Mouse (Mus musculus) WW6 (cell line): Measurements from ENCODE around the gene Ank2.
"Not testable (repeated sequence)": the region's sequence is repeated elsewhere in the genome, so short reads cannot be mapped to it uniquely, and the experiment has no call there.

ENCODE experiments used
- DNase-seq: peaks from one replicate; pipeline ENCODE4 v3.0.0-alpha.2; 2013; ENCODE audit warnings: low read depth, low spot score

The Ank2 gene

DNA sequence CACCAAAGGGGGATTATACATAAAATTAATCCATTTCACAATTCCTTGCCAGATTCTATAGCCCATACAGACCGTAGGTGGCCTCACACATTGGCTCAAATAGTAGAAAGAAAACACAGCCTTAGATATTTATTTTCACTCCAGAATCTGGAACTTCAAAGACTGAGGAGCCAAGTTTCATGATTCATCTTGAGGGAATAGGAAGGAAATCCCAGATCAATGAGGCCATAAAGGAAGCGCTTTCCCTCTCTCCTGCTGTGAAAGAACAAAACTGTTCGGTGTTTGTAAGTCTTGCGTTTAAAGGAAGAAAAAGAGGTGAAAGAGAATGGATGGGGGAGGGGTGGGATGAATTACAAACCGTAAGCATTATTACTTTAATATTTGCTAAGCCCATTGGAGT lies 137.8 kb downstream of the Ank2 start:
- no peak for DNase-seq

DNA sequence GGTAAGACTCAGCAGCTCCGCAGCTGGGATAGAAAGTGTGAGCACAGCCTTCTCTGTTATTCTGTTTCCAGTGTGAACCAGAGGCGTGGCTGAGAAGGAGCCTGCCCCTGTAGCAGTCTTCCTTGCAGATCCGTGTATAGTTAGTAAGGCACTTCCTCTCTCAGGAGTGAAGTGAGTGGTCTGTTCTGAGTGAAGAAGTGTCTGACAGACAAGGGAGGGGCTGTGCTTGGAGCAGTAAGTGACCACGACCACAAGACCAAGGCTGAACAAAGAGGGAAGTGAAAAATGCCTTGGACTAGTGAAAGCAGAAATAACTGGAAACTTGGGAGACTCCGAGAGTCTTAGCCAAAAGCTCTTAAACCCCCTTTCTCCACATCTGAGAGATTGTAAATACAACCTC lies 143.9 kb downstream of the Ank2 start:
- DNase-seq: no peak

DNA sequence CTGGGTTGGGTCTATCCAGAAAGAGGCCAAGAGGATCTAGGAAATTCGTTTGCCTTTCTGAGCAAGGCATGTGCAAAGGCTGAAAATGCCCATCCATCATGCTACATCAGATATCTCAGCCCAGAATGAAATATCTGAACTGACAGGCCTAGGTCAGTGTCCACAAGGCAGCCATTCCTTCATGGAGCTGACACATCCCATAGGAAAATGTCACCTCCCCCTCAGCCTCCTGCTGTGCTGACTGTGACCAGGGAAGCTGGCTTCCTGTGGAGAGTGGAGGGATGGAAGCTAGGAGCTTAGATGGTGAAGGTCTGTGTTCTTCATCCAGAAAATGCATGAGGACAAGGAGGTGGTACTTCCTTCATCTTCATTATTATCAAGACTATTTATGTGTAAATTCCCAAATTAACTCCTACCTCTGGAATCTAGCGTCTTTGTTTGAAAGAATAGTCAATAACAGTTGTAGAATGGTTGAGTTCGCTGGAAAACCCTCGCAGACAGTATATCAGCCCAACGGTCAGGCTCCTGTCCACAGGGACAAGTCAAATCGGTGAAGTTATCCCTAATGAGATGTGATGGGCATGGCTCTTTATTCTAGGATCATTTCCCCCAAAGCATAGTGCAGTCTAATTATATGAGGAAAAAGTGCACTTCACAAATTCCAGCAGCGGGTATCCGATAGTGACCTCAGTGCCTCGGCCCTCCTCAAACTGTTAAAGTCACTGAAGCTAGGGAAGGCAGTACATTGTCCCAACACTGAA lies 148.4 kb downstream of the Ank2 start:
- no peak for DNase-seq

DNA sequence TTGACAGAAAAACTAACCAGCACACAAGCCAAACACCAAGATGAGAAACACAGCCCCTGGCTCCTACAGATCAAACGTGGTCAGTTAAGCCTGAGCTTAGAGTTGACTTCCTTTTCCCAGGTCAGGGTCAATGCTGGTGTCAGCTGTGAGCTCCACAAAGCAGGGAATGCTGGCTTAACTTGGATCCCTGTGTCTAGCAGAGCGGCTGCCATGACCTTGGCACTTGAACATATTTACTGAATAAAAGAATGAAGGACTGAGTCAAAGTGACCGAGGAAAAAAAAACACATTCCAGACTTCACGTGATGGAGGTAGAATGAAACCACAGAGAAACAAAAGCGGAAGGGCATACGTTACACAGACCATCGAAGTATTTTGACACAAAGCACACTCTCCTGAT lies 150.2 kb downstream of the Ank2 start:
- no peak for DNase-seq

DNA sequence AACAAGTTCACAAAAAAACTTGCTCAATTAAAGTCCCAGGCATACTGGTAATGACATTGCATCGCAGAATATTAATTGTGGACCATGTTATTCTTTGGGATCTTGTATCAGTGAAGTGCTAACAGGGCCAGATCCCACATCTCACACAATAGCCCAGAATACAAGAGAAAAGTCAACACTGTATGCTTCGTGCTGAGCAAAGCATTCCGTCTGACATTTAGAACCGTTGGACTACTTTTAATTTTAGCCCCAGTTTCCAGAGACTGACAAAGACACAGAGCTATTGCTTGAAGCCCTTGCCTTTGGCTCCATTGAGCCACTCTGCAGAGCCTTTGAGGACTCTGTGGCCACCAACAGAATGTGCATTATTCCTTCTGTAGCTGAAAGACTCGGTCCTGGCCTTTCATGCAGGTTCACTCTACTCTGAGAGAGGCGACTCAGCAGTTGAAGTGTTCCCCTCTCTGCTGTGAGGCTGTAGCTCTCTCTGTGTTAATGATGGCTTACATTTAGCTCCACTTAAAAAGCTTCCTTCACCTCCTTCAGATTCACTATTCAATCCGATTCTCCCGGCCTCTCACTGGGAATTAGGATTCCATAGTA lies 153.2 kb downstream of the Ank2 start:
- no peak for DNase-seq

DNA sequence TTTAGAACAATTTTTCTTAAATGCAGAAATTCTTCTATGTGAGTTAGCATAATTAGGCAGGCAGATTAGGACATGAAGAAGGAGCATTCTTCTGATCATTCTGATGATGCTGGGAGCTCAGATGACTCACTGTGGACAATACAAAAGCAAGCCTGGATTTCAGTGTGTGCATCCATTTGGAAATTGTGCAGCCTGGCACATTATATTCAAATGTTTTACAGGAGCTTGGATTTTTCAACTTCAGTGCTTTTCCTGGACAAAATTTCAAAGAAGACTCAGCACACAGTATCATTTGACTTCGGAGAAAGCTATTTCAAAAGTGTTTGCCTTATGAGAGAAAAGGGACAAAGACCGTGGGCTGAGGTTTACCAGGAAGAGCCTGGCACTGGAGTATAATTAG lies 157.8 kb downstream of the Ank2 start:
- DNase-seq: no peak

DNA sequence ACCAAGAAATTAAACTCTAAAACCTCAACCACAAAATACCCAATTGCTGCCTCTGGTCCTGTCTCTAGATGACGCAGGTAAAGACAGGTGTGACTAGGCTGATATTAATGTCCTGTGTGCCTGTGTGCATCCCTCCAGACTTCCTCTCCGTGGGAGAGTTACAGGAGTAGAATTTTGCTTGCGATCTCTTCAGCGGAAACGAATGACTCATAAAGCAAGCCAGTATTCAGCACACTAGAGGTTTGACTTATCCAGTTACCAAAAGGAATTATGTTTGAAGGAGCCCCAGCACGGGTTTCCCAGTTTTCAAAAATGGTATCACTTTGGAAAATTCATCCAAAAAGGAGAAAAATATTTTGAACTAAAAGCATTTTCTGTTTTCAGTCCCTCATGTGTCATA lies 164.3 kb downstream of the Ank2 start:
- no peak for DNase-seq

DNA sequence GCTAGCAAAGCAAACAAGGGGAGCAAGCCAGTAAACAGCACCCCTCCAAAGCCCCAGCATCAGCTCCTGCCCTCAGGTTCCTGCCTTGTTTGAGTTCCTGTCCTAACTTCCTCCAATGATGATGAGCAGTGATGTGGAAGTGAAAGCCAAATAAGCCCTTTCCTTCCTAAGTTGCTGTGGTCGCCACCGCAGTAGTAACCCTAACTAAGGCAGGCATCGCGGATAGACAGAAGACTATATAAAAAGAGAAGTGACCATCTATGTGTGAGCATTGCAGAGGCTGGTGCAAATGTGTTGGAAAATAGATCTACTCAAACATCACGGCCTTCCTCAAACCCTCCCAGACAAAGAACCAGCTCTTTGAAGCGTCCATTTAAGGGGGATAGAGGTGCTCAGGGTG lies 167.6 kb downstream of the Ank2 start:
- DNase-seq: no peak

DNA sequence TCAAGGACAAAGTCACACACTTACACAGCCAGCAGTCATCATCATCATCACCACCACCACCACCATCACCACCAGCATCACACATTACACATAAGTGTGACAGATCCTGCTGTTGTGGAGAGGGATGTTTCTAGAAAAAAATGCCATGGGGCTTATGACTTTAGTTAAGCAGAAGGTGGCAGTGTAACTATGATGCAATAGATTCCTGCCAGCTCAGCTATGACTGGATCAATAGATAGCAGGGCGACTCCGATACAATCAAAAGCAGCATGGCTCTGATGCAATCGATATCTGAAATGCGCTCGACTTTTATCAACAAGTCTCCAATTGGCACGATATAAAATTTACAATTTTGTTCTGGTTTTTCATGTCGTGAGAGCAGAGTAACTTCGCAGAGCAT lies 172.8 kb downstream of the Ank2 start:
- no peak for DNase-seq

DNA sequence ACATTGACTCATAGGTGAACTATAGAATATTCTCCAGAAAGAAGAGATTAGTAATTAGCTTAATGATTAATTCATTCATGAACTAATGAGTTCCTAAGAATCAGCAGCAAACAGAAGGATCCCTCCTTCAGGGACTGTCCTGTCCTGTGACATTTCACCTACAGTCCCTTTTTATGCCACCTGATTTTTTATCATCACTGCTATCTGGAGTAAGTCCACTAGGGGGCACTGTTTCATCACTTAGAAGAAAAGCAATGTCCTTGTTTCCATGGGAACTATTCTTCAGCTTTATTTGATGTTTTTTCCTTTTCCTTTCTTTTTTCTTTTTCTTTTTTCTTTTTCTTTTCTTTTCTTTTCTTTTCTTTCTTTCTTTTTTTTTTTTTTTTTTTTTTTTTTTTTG lies 176.3 kb downstream of the Ank2 start:
- peak; percentile 22 for DNase-seq

DNA sequence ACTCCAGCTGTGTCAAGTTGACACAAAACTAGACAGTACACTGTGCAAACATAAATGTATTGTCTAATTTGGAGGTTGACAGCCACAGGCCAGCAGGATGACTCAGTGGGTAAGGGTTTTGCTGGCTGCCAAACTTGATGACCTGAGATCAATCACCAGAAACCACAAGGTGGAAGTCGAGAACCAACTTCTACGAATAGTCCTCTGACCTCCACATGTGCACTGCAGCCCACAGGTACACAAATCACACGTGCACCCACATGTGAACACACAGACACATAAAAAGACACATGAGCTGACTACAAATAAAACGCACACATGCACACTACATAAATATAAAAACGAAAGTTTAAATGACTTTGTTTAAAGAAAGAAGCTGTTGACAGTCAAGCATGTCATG lies 177.5 kb downstream of the Ank2 start:
- no peak for DNase-seq

DNA sequence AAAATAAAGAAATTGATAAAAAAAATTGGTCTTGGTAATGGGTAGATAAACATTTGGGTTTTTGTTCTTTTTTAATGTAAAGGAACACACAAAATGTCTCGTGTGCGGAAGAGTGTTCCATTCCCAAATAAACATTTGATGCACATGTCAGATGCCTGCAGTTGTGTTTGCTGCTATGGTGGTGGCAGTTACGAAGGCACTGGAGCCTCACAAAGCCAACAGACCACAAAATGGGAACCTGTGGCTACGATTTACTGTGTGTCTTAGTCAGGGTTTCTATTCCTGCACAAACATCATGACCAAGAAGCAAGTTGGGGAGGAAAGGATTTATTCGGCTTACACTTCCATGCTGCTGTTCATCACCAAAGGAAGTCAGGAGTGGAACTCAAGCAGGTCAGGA lies 178.1 kb downstream of the Ank2 start:
- DNase-seq: not testable (repeated sequence)

DNA sequence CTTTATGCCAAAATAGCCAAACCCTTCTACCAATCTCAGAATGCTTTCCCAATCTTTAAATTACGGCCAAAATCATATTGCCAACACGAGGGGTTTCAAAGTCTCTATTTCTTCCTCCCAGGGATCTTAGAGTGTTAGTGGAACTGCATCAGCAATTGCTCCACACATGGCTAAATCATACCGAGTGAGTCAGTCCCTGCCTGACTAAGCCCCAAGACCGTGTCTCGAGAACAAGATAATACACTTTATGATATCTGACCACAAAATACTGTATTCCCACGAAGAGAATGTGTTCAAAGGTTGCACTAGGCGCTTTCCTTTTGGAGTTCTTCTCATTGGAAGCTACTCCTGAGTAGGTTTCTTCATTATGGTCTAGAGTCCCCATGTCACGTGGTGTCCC lies 178.8 kb downstream of the Ank2 start:
- DNase-seq: no peak

DNA sequence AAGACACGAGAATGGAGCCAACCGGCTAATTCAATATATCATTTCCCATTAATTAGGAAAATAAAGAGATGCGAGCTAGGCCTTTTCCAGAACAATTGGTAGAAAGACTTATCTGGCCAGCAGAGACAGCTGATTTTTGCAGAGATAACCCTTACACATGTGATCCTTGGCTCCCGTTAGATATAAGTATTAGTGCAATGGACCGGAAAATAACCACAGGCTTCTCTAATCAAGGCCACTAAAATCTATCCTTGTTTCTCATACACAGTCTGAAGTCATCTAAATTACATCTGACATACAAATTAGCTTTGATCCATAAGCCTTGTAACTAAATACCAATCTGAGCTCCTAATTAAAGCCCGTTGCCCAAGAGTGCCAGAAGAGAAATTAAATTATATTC lies 181.5 kb downstream of the Ank2 start:
- no peak for DNase-seq

DNA sequence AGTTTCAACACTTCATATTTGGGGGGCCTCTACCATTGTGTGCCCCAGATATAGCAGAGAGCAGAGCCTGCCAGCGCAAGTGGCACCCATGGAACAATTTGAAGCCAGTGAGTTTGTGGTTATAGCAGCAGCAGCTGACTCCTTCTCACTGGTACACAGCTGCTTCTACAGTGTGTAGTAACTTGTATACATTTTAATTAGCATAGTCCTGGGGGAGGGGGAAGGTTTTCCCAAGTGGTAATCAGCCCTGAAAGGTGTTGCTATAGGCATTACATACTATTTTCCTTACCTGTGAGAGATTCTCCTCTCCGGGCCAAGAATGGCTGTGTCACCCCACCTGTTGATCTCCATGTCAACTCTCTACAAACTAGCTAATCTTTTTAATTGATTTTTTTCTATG lies 182.4 kb downstream of the Ank2 start:
- DNase-seq: no peak

DNA sequence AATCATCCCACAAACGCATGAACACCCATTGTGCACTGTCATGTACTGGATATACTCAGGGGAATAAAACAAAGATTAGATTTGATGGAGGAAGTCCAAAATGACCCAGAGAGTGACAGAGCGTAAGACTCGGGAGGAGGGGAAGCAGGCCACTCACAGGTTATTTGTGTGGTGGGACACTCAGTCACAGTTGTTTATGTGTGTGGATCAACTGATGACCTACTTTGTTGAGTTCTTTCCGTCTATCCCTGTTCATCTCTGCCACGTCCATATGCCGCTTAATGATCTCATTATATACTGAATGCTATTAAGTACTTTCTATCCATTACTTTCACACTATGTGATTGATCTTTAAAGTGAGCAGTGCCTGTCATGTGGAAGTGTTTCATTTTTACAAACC lies 187.6 kb downstream of the Ank2 start:
- no peak for DNase-seq

DNA sequence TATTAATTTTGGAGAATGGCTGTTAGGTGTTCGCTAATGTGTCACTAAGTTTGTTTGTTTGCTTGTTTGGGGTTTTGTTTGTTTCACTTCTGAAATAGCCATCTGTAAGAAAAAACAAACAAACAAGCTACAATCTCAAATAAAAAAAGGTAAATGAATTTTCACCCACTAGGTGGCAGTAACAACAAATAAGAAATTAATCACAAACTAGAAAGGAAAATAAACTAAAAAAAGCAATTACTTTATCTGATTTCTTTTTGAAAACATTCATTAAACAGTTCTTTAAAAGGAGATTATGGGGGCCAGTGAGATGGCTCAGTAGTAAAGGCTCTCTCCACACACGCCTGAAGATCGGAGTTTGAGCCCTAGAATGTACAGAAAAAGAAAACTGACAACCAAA lies 189.1 kb downstream of the Ank2 start:
- DNase-seq: no peak

DNA sequence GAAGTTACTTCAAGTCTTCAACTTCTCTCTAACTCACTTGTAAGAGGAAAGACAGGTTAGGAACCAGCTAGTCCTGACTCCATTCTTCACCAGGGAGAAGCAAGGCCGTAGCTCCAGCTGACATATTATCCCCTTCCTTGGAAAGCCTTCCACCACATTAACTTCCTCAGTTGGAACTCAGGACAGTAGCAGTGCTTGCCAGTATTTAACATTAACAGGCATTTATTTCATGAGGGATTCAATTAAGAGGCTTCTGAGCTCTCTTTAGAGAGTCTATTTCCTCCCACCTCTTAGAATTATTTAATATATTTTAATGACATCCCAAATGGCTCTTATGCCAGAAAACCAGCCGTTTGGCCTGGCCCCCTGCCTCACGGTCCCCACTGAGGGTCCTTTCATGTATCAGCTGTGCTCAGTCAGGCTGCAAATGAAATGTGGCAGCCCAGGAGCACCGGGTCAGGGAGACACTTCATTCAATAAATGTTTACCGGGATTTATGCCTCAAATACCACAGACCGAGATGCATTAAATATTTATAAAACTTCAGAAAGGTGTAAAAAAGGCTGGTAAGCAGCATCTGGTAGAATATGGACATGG lies 195.1 kb downstream of the Ank2 start:
- DNase-seq: no peak

DNA sequence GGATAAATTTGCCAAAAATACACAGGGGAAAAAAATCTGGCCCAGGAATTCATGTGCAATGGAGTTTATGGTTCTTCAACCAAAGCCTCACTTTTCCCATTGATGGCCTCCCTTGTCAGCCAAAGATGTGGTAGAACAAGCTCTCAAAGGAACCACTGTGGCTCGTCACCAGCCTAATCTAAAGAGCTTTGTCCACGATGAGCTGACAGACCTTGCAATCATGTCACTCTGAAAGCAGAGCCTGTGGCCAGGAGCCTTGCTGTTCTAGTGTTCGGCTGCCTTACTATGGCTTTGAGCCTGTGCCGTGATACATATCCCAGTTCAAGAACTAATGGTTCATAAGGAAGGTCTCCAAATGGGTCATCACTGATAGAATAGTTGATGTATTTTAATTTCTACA lies 196.1 kb downstream of the Ank2 start:
- DNase-seq: no peak

DNA sequence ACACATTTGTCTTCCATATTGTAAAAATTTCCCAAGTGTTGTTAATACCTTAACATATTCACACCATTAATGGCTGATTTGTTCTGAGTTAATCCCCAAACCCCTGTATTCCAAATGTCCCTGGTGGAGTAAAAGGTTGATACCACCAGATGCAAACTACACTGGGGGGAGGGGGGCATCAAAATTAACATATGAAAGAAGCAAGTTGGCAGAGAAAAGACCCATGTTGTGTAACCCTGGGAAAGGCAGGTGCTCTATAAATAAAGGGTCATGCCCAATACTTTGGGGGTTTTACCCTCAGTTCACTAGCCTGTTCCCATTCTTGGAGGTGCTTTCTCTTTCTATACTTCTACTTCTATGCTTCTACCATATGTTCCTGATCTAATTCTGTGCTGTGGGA lies 198.4 kb downstream of the Ank2 start:
- DNase-seq: no peak

DNA sequence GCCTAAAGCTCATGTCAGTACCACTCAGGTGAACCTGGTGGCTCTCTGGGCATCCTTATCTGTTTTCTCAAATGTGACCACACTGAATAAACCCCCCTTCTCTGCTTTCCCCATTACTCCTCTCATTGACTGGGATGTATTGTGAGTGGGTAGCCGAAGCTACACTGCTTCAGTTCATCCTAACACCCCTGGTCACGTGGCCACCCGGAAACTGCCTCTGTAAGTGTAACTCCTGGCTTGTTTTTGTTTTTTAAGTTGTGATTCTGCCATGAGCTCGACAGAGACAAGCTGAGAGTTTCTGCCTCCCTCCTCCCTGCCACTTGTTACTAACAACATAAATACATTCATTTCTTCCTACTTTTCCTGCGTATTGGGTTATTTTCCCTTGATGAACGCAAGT lies 203.2 kb downstream of the Ank2 start:
- no peak for DNase-seq

DNA sequence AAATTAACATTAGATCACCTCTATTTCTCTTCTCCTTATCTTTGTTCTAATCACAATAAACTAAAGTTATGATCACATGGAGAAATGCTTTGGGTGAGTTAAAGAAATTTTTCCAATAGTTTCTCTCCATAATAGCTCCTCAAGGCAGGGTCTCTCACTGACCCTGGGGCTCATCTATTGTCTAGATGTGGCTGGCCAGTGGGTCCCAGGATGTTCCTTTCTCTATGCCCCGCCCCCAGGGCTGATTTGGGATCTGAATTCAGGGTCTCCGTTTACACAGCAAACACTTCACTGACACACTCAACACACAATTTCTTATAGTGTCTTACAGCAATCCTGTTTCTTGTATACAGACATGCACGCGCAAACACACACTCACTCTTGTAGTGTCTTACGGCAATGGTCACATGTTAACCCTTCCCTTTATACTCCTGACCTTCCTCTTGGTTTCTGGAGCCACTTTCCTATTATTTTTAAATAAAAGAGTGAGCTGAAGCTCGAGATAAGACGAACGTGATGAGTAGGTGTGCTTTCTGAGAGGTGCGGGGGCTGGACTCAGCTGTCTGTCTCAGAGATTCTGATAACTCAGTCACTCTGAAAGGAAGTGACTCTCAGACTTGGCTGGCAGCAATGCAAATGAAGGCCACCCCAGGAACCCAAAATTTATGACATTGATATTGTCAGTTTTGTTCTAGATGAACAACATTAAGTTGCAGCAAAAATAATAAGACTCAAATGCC lies 204.4 kb downstream of the Ank2 start:
- no peak for DNase-seq

DNA sequence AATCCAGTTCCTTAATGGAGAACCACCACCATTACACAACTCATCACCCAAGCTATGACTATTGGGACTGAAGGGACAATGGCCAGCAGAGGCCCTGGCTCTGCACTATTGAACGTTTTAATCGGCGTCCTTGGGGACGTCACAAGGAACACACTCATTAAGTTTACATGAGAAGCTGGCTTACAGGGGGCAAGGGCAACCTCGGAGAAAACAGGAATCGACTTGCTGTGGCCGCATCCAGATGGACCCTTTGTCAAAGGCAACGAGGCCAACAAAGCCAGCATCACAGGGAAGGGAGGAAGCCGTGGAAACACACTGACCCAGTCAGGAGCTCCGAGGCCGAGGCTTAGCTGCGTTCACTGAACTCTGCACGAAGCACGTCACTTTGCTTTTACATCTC lies 205.1 kb downstream of the Ank2 start:
- no peak for DNase-seq
